Mouse (Mus musculus) kidney, postnatal 36 days (tissue): ENCODE measurements around the gene Mt3.
A peak's percentile ranks its signal among the peaks of the same experiment; 100 is the strongest.

Source experiments
- DNase-seq, 2 experiments: peaks; one replicate each; pipeline ENCODE4 v3.0.0; 2021 to 2022; ENCODE audit warnings: mixed read lengths in 2 of 2

Mt3 gene

DNA sequence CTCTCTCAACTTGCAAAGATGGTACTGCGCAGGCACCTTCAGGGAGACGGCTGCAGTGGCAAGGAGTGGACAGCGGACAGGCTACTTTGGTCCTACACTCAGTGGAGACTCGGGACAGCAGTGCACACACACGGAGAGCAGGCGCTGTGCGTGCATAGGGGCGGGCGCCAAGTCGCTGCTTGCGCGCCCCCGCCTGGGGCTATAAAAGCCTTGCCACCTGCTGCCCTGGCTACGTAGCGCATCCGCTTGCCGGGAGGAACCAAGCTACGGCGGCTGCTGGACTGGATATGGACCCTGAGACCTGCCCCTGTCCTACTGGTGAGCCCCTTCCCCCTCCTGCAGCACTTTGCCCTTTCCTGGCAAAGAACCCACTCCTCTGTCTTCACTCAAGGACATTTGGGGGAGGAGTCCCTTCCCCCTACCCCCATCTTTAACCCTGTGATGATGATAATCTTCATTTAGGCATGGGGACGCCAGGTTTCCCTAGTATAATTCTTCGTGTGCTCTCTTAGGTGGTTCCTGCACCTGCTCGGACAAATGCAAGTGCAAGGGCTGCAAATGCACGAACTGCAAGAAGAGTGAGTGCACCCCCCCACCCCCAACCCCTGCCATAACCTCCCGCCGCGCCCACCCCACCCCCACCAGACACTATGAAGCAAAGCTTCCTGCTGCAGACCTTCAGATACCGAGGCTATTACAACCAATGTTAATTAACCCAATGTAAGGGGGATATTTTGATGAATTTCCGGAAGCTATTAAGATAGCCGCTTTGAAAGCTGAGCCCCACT, at the start of gene Mt3:
Gene Mt3 (plus strand): TSS at position 95 of the 788 bp plus-strand sequence.
- peak; percentile 14 to 62 for DNase-seq

DNA sequence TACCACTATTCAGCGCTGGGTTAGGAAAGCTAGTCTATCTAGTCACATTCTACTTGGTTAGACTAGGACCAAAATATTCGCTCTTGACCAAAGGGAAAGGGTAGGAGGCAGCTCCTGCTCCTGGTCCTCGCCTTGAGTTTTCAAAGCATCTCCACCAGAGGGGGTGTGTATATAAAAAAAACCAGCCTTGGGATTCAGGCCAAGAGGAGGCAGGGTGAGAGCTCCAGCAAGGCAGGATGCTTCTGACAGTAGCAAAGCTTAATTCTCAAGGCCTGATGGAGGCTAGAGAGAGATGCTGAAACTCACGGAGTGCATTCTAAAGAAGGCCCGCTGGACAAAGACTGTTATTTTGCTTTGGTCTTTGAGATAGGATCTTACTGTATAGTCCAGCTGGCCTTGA, 48.3 kb upstream of the Mt3 start:
- no peak for DNase-seq

DNA sequence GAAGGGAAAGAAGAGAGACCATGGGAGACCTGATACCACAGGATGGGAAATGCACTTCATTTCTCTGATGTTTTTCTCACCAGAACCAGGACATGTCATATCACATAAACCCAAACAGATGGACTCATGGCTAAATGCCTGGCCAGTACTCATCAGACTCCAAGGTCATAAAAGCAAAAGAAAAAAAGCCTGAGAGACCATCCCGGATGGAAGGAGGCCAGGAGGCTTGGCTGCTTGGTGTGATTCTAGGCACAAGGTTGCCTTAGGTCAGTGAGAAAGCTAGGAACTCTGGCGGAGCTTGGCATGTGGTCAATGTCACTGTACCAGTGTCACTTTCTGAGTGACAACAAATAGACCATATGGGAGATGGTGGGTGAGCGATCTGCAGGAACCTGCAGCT, 44.5 kb upstream of the Mt3 start:
- DNase-seq: peak; percentile 16 to 24

DNA sequence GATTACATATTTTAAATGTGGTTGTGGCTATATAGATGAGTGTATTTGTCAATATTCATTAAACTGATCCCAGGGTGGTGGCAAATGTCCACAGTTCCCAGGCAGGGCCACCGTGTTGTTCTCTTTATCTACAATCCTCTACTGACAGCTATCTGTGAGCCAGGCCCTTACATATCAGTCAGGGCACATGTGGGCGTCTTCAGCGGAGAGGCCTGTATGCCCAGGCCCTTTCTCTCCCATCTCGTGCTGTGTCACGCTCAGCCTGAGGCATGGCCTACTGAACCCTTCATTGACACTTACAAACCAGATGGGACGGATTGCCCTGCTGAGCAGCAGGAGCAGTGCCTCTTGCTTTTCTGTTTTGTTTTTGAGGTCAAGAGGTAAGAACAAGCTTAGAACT, 43.0 kb upstream of the Mt3 start:
- DNase-seq: no peak

DNA sequence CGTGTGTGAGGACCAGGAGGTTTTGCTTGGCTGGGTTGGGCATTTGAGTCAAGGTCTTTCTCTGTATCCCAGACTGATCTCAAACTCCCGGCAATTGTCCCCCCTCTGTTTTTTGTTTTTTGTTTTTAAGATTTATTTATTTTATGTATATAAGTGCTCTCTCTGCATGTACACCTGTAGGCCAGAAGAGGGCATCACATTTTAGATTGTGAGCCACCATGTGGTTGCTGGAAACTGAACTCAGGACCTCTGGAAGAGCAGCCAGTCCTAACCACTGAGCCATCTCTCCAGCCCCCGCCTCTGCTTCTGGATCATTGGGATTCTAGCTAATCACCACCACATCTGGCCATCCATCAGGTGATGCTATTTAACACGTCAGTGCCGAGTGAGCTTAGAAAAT, 42.6 kb upstream of the Mt3 start:
- DNase-seq: no peak

DNA sequence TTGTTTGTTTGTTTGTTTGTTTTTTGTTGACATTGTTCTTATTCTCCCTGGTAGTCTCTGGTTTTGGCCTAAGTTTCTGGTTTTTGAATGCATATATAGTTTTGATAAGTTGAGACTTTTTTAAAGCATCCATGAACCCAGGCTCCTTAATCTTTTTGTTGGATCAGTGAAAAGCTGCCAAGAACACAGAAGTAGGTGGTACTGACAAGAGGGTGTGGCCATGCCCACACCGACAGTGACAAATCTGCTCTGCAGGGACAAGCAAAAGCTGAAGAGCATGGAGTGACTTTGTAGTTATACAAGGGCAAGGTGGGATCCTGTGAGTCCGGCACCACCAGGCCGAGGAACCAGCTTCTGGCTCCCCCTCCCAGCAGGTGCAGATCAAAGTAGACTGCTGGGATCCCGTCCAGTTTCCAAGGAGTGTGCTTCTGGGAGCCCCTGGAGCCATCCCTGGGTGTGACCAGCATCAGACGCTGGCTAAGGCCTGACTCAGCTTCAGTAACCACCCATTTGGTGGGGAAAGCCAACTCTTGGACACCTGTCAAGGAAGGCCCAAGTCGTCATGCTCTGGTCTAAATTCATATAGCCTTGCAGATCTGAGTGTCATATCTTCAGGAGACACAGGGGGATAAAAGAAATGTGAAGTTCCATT, 41.8 kb upstream of the Mt3 start:
- no peak for DNase-seq

DNA sequence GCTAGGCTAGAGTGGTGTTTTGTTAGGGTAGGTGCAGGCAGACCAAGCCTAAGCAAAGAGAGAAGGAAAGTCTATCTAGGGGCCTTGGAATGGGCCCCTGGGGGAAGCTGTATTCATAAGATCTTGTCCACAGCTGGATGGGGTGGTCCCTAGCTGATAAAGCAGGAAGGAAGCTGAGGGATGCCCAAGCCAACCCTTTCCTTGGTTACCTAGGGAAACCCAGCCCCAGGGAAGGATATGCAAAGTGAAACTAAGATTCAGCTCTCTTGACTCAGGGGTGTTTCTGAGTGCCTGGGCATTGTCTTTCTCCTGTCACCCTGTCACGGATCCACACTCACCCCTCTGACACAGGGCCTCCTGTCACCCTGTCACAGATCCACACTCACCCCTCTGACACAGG, 39.0 kb upstream of the Mt3 start:
- DNase-seq: no peak

DNA sequence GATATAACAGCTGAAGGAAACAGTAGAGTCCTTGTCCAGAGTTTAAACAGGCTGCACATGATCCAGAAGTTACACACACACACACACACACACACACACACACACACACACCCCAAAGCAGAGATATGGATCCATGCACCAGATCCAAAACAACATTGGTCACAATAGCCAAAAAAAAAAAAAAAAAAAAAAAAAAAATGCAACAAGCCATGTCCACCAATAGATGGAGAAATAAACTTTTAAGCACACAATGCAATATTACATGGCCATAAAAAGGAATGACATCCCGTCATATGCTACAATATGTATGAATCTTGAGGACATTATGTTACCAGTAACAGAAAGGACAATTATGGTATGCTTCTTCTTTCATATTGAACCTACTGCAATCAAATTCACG, 38.4 kb upstream of the Mt3 start:
- no peak for DNase-seq

DNA sequence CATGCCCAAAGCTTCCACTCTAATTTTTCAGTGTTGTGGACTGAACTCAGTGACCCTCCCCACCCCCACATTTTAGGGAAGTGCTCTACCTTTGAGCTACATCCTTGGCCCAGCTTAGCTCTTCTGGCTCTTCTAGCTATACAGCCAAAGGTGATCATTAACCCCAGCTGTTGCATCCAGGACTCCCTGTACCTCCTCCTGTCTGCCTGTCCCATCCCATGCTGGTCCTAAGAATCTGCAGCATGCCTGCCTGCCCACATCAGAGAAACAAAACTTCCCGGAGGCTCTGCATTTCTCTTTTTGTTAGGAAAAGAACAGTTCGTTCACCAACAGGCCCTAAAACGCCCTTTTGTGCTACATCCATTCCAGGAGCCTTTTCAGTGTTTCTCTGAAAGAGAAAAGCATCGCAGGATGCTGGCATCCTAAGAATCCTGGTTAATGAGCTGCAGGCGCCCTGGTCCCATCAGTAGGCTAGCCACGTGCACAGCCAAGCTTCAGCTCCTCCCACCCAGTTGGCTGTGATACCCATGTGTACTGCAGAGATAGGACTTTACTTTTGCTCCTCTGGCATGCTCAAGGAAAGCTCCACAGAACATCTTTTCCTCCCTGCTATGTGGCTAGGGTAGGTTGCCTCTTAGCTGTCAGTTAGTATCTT, 33.5 kb upstream of the Mt3 start:
- DNase-seq: peak; percentile 26 to 39

DNA sequence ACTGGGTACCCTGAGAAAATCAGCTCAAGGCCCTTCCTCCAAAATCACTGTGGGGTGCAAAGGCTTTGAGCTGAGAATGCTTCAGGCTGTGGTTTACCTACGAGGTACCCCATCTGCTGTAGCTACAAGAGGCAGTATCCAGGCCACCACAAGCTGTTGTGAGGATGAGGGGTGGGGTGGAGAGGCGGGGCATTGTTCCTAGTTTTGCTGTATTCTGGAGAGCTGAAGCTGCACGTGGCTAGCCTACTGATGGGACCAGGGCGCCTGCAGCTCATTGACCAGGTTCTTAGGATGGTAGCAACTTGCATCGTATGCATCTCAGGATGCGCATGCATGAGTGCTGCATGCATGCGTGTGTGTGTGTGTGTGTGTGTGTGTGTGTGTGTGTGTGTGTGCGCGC, 30.8 kb upstream of the Mt3 start:
- DNase-seq: no peak

DNA sequence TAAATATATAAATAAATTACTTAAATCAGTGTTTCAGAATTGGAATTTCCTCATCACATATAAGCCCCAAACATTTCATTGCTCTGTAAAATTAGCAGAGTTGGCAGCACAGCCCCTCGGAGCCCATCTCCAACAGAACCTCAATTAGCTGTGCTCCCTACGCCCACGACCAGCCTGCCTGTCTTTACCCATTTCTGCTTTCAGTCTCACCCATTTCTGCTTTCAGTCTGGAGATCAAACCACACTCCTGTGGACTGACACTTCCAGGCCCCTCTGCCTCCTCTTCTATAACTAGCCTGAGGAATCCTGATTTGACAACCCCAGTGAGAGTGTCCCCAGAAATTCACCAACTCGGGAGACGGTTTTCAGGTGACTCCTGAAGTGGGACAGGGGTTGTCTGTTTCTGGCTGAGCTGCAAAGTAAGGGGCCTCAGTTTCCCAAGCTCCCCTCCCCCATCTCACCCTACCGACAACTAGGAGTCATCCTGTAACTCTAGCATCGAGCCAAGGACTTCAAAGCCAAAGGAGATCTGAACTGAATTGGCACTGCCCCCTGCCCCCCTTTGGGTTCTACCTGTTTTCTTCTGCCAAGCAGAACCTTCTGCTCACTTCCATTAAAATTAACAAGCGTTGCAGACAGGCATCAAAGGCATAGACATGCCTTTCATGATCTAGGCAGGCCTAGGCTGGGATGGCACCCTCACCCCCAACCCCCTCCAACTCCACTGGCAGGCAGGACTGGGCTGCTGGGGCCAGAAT, 29.5 kb upstream of the Mt3 start:
- no peak for DNase-seq

DNA sequence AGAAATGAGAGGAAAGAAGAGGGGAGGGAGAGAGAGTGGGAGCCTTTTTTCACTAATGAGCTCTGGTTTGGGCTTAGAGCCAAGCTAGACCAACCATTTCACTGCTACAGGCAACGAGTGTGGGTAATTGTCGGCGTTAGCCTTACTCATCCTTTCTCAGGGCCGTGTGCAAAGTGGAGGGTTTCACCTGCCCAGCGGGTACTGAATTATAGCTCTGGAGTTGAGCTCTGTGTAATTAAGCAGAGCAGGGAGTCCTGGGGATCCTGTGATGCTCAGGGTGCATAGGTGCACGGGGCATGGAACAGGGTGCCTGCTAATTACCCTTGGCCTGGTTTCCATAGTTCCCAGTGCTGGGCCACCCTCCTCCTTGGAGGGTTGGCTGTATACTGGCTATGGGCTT, 24.7 kb upstream of the Mt3 start:
- DNase-seq: no peak

DNA sequence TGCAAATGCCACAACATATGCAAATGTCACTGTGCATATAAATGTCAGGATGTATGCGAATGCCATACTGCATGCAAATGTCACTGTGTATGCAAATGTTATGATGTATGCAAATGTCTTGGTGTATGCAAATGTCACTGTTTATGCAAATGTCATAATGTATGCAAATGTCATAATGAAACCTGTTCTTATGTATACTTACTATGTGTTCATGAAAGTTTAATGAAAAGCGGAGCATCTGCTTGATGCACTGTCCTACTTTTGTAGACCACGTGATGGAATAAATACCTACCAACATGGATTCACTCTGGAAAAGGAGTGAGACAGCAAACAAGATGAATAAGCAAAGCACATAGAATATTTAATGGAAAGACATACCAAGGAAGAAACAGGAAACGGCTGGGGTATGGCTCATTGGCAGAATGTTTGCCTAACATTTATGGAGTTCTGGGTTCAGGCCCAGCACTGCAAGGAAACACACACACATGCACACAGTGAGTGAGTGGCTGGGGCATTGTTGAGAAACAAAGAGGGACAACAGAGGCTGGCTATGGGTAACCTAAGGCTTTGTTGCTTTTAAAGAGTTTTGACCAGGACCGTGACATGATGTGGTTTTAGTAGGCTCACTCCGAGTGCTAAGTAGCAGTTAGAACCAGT, 23.1 kb upstream of the Mt3 start:
- no peak for DNase-seq

DNA sequence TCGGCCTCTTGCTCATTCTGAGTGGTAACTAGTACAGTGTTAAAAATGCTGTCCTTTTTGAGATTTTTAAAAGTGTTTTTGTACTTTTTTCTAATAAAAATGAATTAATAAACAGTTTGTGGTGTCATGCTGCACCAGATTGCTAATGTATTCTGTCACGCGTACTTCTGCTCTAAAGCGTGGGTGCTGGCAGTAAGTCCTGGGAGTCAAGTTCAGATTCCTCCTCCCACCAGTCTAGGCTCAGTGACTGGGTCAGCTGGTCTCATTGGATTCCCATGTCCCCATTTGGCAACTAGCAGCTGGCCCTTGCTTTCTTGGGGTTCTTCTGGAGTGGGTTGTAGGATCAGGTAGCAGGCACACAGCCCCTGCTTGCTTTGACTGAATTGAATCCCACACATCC, 22.3 kb upstream of the Mt3 start:
- DNase-seq: no peak

DNA sequence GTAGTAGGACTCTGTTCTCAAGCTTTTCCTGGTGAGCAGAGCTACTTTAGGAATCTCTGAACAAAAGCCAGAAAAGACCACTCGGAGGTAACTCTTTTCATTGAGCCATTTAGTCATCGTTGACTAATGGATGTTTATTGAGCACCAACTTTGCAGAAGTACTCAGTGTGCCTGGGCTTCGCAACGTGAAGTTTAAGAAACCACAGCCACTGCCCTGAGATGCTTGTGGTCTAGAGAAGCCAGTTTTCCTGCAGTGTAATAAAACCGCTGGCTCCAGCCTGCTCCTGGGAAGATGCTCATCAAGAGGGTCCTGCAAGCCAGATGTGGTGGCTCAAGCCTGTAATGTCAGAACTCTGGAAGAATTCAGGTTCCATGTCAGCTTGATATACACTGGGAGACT, 20.3 kb upstream of the Mt3 start:
- no peak for DNase-seq

DNA sequence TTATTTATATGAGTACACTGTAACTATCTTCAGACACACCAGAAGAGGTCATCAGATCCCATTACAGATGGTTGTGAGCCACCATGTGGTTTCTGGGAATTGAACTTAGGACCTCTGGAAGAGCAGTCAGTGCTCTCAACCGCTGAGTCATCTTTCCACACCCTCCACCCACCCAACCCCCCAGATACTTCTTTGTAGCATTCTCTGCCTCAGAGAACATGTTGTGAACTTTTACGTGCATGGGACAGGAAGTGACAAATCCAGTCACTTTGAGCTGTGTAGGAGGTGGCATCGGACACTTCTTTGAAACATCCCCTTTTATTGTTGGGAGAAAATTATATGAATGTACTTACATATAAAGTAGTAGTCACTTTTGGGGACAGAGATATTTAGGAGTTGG, 17.8 kb upstream of the Mt3 start:
- DNase-seq: peak in 1 of 2 experiments; percentile 3

DNA sequence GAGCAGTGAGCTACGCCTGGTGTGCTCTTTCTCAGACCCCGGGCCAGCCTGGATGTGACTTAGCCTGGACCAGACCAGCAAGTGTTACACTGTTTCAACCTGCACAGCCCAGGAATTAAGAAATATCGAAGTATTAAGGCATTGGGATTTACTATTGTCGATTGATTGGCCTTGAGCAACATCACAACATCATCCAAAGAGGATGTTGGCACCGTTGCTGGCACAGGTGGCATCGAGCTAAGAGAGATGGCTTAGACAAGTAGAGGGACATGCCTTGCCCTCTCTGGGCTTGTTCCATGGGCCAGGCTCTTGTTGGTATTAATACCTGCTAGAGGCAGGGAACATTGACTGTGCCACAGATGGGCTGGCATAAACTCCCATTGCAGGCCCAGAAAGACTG, 16.9 kb upstream of the Mt3 start:
- no peak for DNase-seq

DNA sequence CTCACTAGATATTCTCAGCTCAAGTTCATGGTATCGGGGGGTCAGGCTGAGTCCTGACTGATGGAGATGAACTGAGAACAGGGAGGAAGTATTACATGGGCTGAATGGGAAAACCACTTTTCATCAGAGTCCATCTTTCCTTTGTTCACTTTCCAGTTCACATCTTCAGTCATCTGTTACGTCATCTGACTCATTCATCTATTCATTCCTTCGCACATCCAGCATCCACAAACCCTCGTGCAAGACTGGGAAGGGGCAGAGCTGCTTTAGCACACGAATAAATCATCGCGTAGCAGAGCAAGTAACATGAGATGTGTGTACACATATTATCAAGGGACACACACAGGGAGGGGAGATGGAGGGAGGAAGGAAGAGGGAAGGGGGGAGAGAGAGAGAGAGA, 16.2 kb upstream of the Mt3 start:
- no peak for DNase-seq

DNA sequence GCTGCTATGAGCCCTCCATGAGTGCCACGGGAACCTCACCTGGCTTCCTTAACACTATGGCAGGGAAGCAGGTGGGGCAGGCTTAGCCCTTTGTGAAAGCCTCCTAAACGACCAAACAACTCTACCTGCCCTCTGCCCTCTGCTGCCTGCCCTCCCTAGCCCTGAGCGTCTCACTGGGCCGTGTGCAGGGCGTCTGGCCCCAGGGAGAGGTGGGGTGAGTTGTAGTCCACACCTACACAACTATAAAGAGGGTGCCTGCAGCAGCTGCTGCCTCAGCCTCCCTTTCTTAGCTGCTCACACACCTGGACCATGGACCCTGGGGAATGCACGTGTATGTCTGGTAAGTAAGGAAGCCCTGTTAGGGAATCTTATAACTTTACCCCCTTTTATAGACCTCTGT, 15.5 kb upstream of the Mt3 start, which contains the start of gene Mt4:
Gene Mt4 (plus strand): TSS at position 265 of the 400 bp plus-strand sequence.
- no peak for DNase-seq

DNA sequence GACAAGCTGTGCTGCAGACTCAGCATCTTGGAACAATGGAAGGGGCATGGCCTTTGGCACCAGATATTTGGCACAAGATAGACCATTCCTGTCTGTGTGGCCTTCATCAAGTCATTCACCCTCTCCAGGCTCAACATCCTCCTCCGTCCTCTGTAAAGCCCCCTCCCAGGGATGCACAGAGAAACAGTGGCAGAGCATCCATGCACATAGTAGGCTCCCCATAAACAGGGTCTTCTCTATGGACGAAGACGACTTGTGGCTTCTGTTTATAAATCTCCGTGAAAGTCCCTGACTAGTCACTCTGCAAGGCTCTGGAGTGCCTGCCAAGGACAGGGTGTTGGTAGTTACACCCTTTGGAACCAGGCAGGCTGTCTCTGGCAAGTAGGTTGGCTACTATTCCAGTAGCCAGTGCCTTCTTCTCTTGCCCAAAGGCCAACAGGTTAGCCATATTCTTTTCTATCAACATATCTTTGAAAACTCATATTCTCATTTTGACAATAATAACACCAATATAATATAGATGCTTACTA, 12.1 kb upstream of the Mt3 start:
- DNase-seq: no peak

DNA sequence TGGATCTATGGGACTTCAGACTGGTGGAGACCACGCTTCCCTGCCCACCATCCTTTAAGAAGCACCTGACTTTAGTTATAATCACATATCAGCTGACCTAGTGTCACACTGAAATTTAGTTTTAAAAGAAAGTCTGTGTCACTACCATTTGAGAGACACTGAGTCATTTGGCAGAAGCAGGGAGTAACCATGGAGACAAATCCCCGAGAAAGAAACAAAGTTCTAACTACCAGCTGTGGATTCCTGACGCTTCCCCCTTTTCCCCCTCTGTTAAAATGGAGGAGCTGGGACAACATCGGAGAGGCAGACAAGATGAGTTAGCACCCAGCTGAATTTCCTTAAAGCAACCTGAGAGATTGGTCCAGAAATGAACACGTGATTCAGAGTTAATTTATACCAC, 4.2 kb upstream of the Mt3 start:
- no peak for DNase-seq

DNA sequence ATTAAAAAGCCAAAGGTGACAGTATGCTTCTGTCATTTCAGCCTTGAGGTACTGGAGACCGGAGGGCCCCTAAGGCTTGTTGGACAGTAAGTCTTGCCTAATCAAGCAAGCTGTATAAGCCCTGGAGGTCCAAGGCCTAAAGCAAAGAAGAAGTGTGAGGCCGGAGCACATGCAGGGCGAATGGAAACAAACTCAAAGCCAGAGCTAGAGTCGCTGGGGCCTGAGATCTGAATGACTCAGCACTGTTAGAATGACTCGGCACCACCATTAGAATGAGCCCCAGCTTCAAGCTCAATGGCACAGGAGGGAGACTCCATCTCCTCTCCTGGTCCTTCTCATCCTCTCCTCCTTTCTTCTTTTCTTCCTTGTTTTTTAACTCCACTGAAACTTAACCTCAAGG, 1.5 kb upstream of the Mt3 start:
- no peak for DNase-seq

DNA sequence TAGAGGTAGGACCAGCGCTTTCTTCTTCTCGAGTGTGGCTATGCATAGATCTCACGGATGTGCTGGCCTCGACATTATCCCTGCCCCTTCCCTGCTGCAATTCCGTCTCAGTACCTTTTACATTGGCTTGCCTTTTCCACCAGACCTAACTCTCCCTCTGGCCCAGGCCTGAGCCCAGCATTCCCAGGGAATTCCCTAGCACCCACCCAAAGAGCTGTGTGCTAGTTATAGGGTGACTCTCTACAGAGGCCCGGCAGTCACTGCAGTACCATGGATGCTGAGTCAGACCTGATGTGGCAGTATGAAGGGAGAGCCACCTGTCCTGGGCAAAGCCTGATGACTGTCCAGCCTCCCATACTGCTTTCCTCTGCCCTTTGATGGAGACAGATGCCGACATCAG, 1.0 kb downstream of the Mt3 start:
- DNase-seq: no peak
